Mouse (Mus musculus) inflammation-experienced regulatory T-cells, adult 6 months (primary cell): ENCODE measurements around the gene Dlg5. TPM values are rescaled to one million over a fixed set of nuclear protein-coding genes. Genes with fewer than 3 reads are reported as not detected.

ENCODE experiments used
- ATAC-seq: one replicate; pipeline ENCODE4 v1.8.0; 2017
- polyA plus RNA-seq, 3 experiments: library from polyadenylated mRNA; unstranded; fragments of 100-300 nt; shearing (Covaris generic); gene quantifications; one replicate each; pipeline ENCODE4 v1.2.1; 2017

Gene Dlg5
- polyA plus RNA-seq, 3 experiments from 2014 or later = 0.62 TPM; not detected in 1

GRCm38 (mm10) chr14:24098828-24099227, 146.9 kb downstream of the Dlg5 start:
- ATAC-seq = no peak

- ATAC-seq = no peak
Measured at GRCm38 (mm10) chr14:24094656-24095055, 151.1 kb downstream of the Dlg5 start.

DNA sequence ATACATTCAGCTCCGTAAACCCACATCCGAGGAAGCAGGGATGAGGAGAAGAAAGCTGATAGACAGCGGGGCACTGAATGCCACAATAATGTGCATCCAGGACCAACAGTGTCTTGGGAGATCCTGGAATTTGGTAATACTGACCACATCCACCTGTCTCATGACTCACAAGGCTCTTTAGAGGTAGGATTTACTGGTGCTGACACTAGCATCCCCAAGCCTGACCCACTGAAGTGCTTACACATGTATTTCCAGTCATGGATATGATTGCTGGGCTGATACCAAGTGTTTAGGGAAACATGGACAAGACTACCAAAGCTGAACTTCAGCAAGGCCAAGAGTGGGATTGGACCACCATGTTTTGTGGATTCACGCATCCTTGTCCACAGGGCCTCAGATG, 152.5 kb downstream of the Dlg5 start:
- ATAC-seq = no peak

DNA sequence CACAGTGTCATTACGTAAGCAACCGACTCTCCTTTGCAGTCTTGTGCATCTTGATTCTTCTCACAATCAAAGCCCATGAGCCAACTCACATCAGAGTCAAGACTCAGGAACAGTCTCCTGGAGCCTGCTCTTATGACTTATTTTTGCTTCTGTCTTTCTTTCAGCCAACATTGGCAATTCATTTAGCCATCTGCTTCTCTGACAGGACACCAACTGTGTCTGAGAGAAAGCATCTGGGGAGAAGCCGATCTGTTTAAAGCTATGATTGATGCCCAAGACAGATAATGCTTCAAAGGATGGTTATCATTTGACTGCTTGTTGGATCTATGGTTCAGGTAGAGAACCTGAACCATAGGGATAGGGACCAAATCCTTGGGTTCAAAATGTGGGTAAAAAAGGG, 153.3 kb downstream of the Dlg5 start:
- no peak for ATAC-seq

DNA sequence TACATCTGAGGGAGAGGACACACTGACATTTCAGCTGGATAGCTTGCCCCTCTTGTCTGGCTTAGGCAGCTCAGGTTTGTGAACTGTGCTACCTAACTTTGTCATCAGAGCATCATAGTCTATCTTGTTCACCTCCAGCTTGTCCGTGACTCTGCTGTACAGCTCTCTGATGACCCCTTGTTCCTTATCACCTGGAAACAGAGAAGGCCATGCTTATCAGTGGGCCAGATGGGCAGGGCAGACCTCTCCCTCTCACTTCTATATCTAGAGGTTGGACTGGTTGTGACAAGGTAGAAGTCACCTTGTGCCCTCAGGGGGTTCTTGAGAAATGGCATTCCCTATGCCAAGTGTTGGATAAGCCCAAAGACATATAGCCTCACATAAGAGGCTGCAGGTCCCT, 154.9 kb downstream of the Dlg5 start:
- ATAC-seq = no peak

DNA sequence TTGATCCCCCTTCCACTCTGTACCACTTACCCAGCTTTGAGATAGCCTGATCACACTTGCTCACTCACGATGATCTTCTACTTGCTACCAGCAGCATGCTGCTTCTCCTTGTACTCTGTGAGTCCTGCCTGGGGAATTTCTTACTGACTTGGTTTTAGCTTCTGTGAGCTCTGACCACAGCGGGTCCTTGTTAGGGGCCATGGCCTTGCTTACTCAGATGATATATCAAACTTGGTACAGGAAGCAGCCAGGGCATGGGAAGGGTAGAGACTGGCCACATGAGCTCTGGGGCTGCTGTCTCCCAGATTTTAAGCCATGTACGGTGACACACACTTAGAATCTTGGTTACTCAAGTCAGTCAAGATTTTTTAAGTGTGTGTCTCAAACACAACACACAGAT, 156.5 kb downstream of the Dlg5 start:
- ATAC-seq = no peak

DNA sequence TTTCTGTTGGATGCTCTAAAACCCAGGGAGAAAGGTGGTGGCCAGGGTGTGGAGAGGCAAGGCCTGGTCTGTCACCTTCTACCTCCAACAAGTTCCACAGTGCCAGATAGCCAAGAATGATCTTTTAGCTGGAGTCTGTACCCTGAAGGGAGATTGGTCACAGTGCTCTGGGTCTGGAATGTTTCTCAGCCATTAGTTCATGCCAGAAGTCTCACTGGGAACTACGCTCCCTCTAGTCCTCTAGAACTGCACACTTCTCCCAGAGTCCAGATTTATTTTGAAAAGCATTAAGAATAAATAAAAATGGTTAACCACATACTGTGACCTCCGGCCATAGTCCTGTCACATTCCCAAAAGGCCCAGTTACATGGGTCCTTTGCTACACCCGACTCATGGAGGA, 158.3 kb downstream of the Dlg5 start:
- no peak for ATAC-seq

DNA sequence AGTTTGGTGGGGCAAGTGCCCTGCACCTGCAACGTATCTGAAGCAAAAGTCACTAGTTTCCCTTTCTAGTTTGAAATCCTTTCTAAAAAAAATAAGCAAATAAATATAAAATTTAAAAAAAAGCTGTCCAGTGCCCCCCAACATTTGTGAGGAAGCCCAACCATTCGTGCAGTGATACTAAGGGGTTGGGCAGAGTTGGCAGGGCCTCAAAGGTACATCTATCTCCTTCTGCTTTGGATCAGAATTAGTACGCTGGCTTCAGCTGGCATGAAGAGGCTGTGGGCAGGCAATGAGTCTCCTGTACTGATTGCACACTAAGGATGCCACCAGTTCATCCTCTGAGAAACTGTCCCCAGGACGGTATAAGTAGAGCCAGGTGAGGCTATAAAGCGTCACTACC, 159.2 kb downstream of the Dlg5 start:
- no peak for ATAC-seq

Other genes starting within 250 kb of the Dlg5 start
- gene Kcnma1, start 231.4 kb downstream of the Dlg5 start, polyA plus RNA-seq = not detected
- not detected for gene E330034G19Rik, start 47.3 kb upstream of the Dlg5 start, polyA plus RNA-seq
- gene Polr3a, start 241.1 kb upstream of the Dlg5 start, polyA plus RNA-seq = 10 to 100 TPM; 10.6 to 22.4 (median 17.4) TPM
- gene Rps24, start 241.2 kb upstream of the Dlg5 start, polyA plus RNA-seq = 1,000 to 10,000 TPM; 1,562 to 2,670 (median 2,632) TPM